Mouse (Mus musculus) lung, postnatal 0 days (tissue): ENCODE data around the gene Folh1.

Source experiments
- CTCF ChIP-seq: IDR thresholded peaks from 2 replicates; pipeline ENCODE4 v1.5.1; 2016; ENCODE audit warnings: antibody characterized with exemption, mild to moderate bottlenecking
- EP300 ChIP-seq: IDR thresholded peaks from 2 replicates; pipeline ENCODE4 v1.6.1; 2016; ENCODE audit warnings: antibody characterized with exemption, mild to moderate bottlenecking, control low read depth

DNA sequence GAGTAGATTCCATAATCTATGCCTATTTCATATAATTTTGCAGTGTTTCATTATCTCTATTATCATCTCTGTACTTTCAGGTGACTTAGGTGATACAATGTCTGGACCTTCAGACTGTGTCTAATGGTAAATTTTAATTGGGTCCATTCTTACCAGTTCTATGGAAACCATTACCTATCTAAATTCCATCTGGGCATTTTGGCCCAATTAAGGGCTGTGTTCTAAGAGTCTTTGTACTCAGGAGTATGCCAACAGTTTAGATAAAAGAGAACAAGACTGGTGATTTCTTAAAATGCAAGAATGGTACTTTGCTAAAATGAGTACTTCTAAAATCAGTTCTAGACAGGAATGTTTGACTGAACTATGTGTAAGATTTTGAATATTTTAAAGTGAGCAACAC lies 87.7 kb downstream of the Folh1 start, which contains the start of gene Olfr292:
- TF ChIP-seq EP300: no peak
- TF ChIP-seq CTCF: no peak
